Comparison of ENCODE assay signal across 20 mouse cellular contexts in the genomic region with DNA sequence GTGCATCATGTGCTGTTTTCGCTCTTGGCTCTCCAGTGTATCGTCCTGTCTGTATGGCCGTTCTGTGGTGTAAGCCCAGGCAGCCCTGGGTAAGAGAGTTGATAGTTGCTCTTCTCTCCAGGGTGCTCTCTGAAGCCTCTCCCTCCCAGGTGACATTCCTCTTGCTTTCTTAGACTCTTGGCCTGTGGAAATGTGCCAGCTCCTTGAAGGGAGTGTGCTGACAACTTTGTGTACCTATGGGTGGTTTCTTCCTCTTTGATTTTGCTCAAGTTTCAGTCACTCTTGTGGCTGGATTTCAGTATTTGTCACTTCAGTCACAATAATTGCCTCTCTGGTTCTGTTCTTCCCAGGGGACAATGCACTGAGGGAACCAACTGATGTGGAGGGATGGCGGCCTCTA. TPM values are rescaled to one million over a fixed set of nuclear protein-coding genes. Genes with fewer than 3 reads are reported as not detected.
DNase-seq lines count a peak whose midpoint lies in the region; ATAC-seq and TF ChIP-seq lines count a peak whose summit lies in the region.
"Had no signal": no experiment of that assay in that cellular context is flagged by ENCODE, and none has a peak within 500 bp of the region (broad histone marks: within the 10 kb centered on the region; RNA-seq: fewer than 3 reads in every experiment).

No protein-coding gene starts in this region.

- no peak for DNase-seq in hindbrain, embryonic 14.5 days (ENCODE audit: low spot score)
- peak; percentile 18 for DNase-seq in urinary bladder, postnatal 14 days (ENCODE audit: low spot score)
- DNase-seq in urinary bladder, postnatal 4 days (ENCODE audit: low spot score in 2 of 2): no peak
- peak; percentile 71 for DNase-seq in lung, postnatal 0 days (ENCODE audit: low spot score)
- DNase-seq in gastrocnemius, postnatal 4 days (ENCODE audit: low spot score in 2 of 2): no peak
- DNase-seq in midbrain, postnatal 0 days (ENCODE audit: low spot score): no peak
- no peak for DNase-seq in ovary, postnatal 14 days (ENCODE audit: low spot score)
- DNase-seq: cerebellum, adult 9-11 months; gastrocnemius, postnatal 36 days; heart, postnatal 14 days; liver, embryonic 13.5 days; right cerebral cortex, adult 18-20 months; thymus, adult 2 months had no signal

- 82% methylated on average over 4 of the region's 4 CpGs for whole genome bisulfite sequencing in hindbrain, embryonic 14.5 days
- 77% methylated on average over 4 of the region's 4 CpGs for WGBS in hindbrain, embryonic 16.5 days
- 68% methylated on average over 4 of the region's 4 CpGs for WGBS in lung, postnatal 0 days
- WGBS in midbrain, postnatal 0 days: 77% methylated on average over 4 of the region's 4 CpGs

- no peak overlapping the region for H3K4me3 ChIP-seq in hindbrain, embryonic 14.5 days (replicated peaks; ENCODE audit: low read length)
- H3K4me3 ChIP-seq in hindbrain, embryonic 16.5 days (ENCODE audit: low read length): no peak overlapping the region
- no peak overlapping the region for H3K4me3 ChIP-seq in lung, postnatal 0 days (ENCODE audit: low read depth, low read length)
- no peak overlapping the region for H3K4me3 ChIP-seq in midbrain, postnatal 0 days (ENCODE audit: low read depth, low read length)
- H3K4me3 ChIP-seq: forebrain, embryonic 12.5 days; heart, embryonic 10.5 days; limb, embryonic 12.5 days; liver, embryonic 13.5 days; midbrain, embryonic 13.5 days; myocyte had no signal

- TF ChIP-seq EP300 in lung, postnatal 0 days (IDR thresholded peaks at IDR 0.05): no peak

- ATAC-seq in hindbrain, embryonic 14.5 days (ENCODE audit: low FRiP score): no peak
- ATAC-seq in hindbrain, embryonic 16.5 days: no peak
- ATAC-seq in lung, postnatal 0 days: peak; percentile 57
- ATAC-seq in midbrain, postnatal 0 days (ENCODE audit: low FRiP score): no peak
- ATAC-seq: inflammation-experienced regulatory T-cells, adult 6 months; midbrain, embryonic 13.5 days had no signal

- peaks cover 12% of the 10 kb centered on the region for H3K4me1 ChIP-seq in hindbrain, embryonic 14.5 days (replicated peaks; ENCODE audit: control insufficient read depth, insufficient read depth, low read length)
- H3K4me1 ChIP-seq in hindbrain, embryonic 16.5 days (ENCODE audit: control insufficient read depth, insufficient read depth, low read depth, low read length): no peaks in the 10 kb centered on the region
- no peaks in the 10 kb centered on the region; the same call in 1 of the 2 replicates for H3K4me1 ChIP-seq in lung, postnatal 0 days (ENCODE audit: insufficient read depth, low read depth, low read length)
- no peaks in the 10 kb centered on the region for H3K4me1 ChIP-seq in midbrain, postnatal 0 days (ENCODE audit: insufficient read depth, low read length)
- H3K4me1 ChIP-seq: limb, embryonic 12.5 days had no signal

- 0 out of 2 replicates have a peak overlapping the region, but pooled peaks have one; percentile 3 for H3K27ac ChIP-seq in hindbrain, embryonic 14.5 days
- H3K27ac ChIP-seq in hindbrain, embryonic 16.5 days (ENCODE audit: low read depth, low read length): no peak overlapping the region
- 0 out of 2 replicates have a peak overlapping the region, but pooled peaks have one; percentile 21 for H3K27ac ChIP-seq in lung, postnatal 0 days (ENCODE audit: low read length)
- no peak overlapping the region for H3K27ac ChIP-seq in midbrain, postnatal 0 days (ENCODE audit: low read depth, low read length)
- H3K27ac ChIP-seq: forebrain, embryonic 12.5 days; heart, embryonic 10.5 days; limb, embryonic 12.5 days; liver, embryonic 13.5 days; midbrain, embryonic 13.5 days had no signal

- no peaks in the 10 kb centered on the region for H3K9me3 ChIP-seq in hindbrain, embryonic 14.5 days (ENCODE audit: control insufficient read depth, low read length)
- no peaks in the 10 kb centered on the region for H3K9me3 ChIP-seq in hindbrain, embryonic 16.5 days (ENCODE audit: control insufficient read depth, low read length)
- H3K9me3 ChIP-seq in lung, postnatal 0 days (ENCODE audit: low read length): no peaks in the 10 kb centered on the region
- H3K9me3 ChIP-seq in midbrain, postnatal 0 days (ENCODE audit: low read length): no peaks in the 10 kb centered on the region
- H3K9me3 ChIP-seq: forebrain, embryonic 12.5 days; heart, embryonic 10.5 days; limb, embryonic 12.5 days; liver, embryonic 13.5 days; midbrain, embryonic 13.5 days had no signal

- H3K27me3 ChIP-seq in hindbrain, embryonic 14.5 days (ENCODE audit: control insufficient read depth, insufficient read depth, low read length): no peaks in the 10 kb centered on the region
- H3K27me3 ChIP-seq in hindbrain, embryonic 16.5 days (replicated peaks; ENCODE audit: control insufficient read depth, insufficient read depth, low read length): no peaks in the 10 kb centered on the region
- H3K27me3 ChIP-seq in lung, postnatal 0 days (replicated peaks; ENCODE audit: insufficient read depth, low read length): no peaks in the 10 kb centered on the region
- no peaks in the 10 kb centered on the region for H3K27me3 ChIP-seq in midbrain, postnatal 0 days (ENCODE audit: insufficient read depth, low read length)
- H3K27me3 ChIP-seq: forebrain, embryonic 12.5 days; limb, embryonic 12.5 days; liver, embryonic 13.5 days; midbrain, embryonic 13.5 days had no signal

- H3K36me3 ChIP-seq in hindbrain, embryonic 14.5 days (replicated peaks; ENCODE audit: control insufficient read depth, insufficient read depth): no peaks in the 10 kb centered on the region
- no peaks in the 10 kb centered on the region for H3K36me3 ChIP-seq in hindbrain, embryonic 16.5 days (ENCODE audit: control insufficient read depth, insufficient read depth, low read length)
- H3K36me3 ChIP-seq in lung, postnatal 0 days (ENCODE audit: insufficient read depth, low read length): peaks cover 7% of the 10 kb centered on the region
- H3K36me3 ChIP-seq in midbrain, postnatal 0 days (ENCODE audit: insufficient read depth, low read length): 0 out of 2 replicates have a peak, but pooled peaks cover 4% of the 10 kb centered on the region
- H3K36me3 ChIP-seq: forebrain, embryonic 12.5 days; midbrain, embryonic 13.5 days had no signal

- TF ChIP-seq CTCF in lung, postnatal 0 days (IDR thresholded peaks at IDR 0.05): no peak
- TF ChIP-seq CTCF in midbrain, postnatal 0 days (IDR thresholded peaks at IDR 0.05): no peak

- H3K9ac ChIP-seq in hindbrain, embryonic 14.5 days: no peak overlapping the region
- no peak overlapping the region for H3K9ac ChIP-seq in hindbrain, embryonic 16.5 days (ENCODE audit: low read depth, low read length)
- H3K9ac ChIP-seq in lung, postnatal 0 days (replicated peaks; ENCODE audit: low read depth): no peak overlapping the region
- no peak overlapping the region for H3K9ac ChIP-seq in midbrain, postnatal 0 days (replicated peaks; ENCODE audit: low read length, poor library complexity, severe bottlenecking)
- H3K9ac ChIP-seq: forebrain, embryonic 12.5 days; limb, embryonic 12.5 days; liver, embryonic 13.5 days; midbrain, embryonic 13.5 days had no signal

- H3K4me2 ChIP-seq in hindbrain, embryonic 14.5 days (replicated peaks): no peak overlapping the region
- H3K4me2 ChIP-seq in hindbrain, embryonic 16.5 days (ENCODE audit: low read length): no peak overlapping the region
- H3K4me2 ChIP-seq in lung, postnatal 0 days (replicated peaks; ENCODE audit: low read depth, low read length): no peak overlapping the region
- H3K4me2 ChIP-seq in midbrain, postnatal 0 days (ENCODE audit: low read depth, low read length, poor library complexity, severe bottlenecking): no peak overlapping the region
- H3K4me2 ChIP-seq: forebrain, embryonic 12.5 days; limb, embryonic 12.5 days; liver, embryonic 13.5 days; midbrain, embryonic 13.5 days had no signal

RNA-seq across cellular contexts. Expression of a gene that starts 20.2 kb away (rescaled TPM):
- 27.3 and 32.6 TPM in 2 replicates for polyA plus RNA-seq in hindbrain, embryonic 14.5 days (2014; fragmentation: Nextera tagmentation; extraction: Ambion mirVana)
- 27.9 and 28.4 TPM in 2 replicates for polyA plus RNA-seq in hindbrain, embryonic 16.5 days (2015; fragmentation: Nextera tagmentation; extraction: Ambion mirVana)
- polyA plus RNA-seq in lung, postnatal 0 days (2015; fragmentation: Nextera tagmentation; extraction: Ambion mirVana): 26.1 and 33.4 TPM in 2 replicates
- 10 to 100 TPM; 30.2 to 32.4 TPM for total RNA-seq in gastrocnemius, postnatal 4 days (2021)
- total RNA-seq in midbrain, postnatal 0 days (2014; rRNA removed): 20.5 and 21.1 TPM in 2 replicates
- polyA plus RNA-seq in midbrain, postnatal 0 days (2015; fragmentation: Nextera tagmentation; extraction: Ambion mirVana): 19.5 and 21.5 TPM in 2 replicates

Comparison
In these comparisons a context has a peak if more than half of its experiments do, and no peak if none do; other contexts are left out.
1. DNase-seq: peak in urinary bladder, postnatal 14 days (single experiment) and lung, postnatal 0 days (single experiment); none in hindbrain, embryonic 14.5 days (single experiment), urinary bladder, postnatal 4 days (0 of 2), gastrocnemius, postnatal 4 days (0 of 2), midbrain, postnatal 0 days (single experiment) and ovary, postnatal 14 days (single experiment).
2. H3K27ac ChIP-seq: peak in hindbrain, embryonic 14.5 days (single experiment) and lung, postnatal 0 days (single experiment); none in hindbrain, embryonic 16.5 days (single experiment) and midbrain, postnatal 0 days (single experiment).